Mouse (Mus musculus): ENCODE data around the gene Pcbp3. TPM values are rescaled to one million over a fixed set of nuclear protein-coding genes. Genes with fewer than 3 reads are reported as not detected.

The Pcbp3 gene
- total and polyA plus RNA-seq, 3 experiments: not detected

DNA sequence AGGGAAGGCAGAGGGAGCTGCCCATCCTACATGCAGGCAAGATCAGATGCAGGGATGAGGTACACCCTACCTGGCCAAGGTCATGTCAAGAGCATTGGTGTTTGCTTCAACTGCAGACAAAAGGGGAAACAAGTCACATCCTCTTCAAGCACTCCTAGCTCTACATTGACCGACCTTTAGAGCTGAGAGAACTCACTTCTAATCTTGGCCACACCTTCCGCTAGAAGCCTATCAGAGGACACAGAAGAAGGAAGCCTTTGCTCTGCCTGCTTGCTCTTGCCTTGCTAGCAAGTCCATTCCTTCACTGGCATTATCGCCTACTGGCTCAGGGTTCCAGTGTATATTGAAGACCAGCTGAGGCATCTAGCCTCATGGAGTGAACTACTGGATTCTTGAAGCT, 119.6 kb downstream of the Pcbp3 start:
- TF ChIP-seq GABPA (IDR thresholded peaks at IDR 0.05; ENCODE audit: insufficient replicate concordance, low read depth, low read length) (no peak), JUND (conservative IDR thresholded peaks at IDR 0.05; ENCODE audit: low read depth, low read length) (no peak), MEF2A (IDR thresholded peaks at IDR 0.05; ENCODE audit: borderline replicate concordance, low read depth, low read length) (no peak), POLR2AphosphoS2 (IDR thresholded peaks at IDR 0.05; ENCODE audit: low read depth, low read length) (no peak), ZC3H11A (IDR thresholded peaks at IDR 0.05; ENCODE audit: low read depth, low read length) (no peak), E2F4 (IDR thresholded peaks at IDR 0.05; ENCODE audit: insufficient replicate concordance, low read depth, low read length) (no peak), ZNF384 (IDR thresholded peaks at IDR 0.05; ENCODE audit: low read depth, low read length) (no peak), USF1 (IDR thresholded peaks at IDR 0.05; ENCODE audit: low read depth, low read length) (no peak), MAX (IDR thresholded peaks at IDR 0.05; ENCODE audit: low read length) (no peak), PAX5 (IDR thresholded peaks at IDR 0.05; ENCODE audit: low read length) (no peak), BHLHE40 (IDR thresholded peaks at IDR 0.05; ENCODE audit: low read depth, low read length) (no peak)
- H3K36me3 ChIP-seq (replicated peaks in 1 of 2; ENCODE audit: control insufficient read depth in 1 of 2, insufficient read depth in 1 of 2, low read length in 1 of 2): no peaks in the 10 kb centered on the region
- no peaks in the 10 kb centered on the region for H3K4me1 ChIP-seq (ENCODE audit: control insufficient read depth in 1 of 2, insufficient read depth in 2 of 2)
- H3K9ac ChIP-seq (ENCODE audit: insufficient read depth, low read depth): no peak overlapping the region
- H3K27me3 ChIP-seq (replicated peaks): peaks cover 75% of the 10 kb centered on the region
- H3K4me2 ChIP-seq (ENCODE audit: insufficient read depth, low read depth, poor library complexity, severe bottlenecking): no peak overlapping the region
- dilution Hi-C loops (cut with MboI; ENCODE audit: extremely low pct_ligation_motif_present, extremely low pct_unique_long_range_greater_than_20kb, low sequenced_read_pairs) (no loop called here), in situ Hi-C loops (cut with MboI; ENCODE audit: low pct_ligation_motif_present, low pct_unique_long_range_greater_than_20kb, low sequenced_read_pairs) (loop anchor here (25.0 kb wide), 1 partner anchor 170 kb away; no protein-coding TSS in a partner anchor)
- DNase-seq (ENCODE audit: extremely low read depth): no peak
- no peak overlapping the region for H3K4me3 ChIP-seq (replicated peaks in 1 of 3; ENCODE audit: low read depth in 2 of 3, low read length in 2 of 3, poor library complexity in 1 of 3)
- H3K27ac ChIP-seq (ENCODE audit: insufficient read depth, low read depth): no peak overlapping the region
- H3K79me2 ChIP-seq (replicated peaks; ENCODE audit: control insufficient read depth, extremely low read depth, insufficient read depth, poor library complexity, severe bottlenecking): no peaks in the 10 kb centered on the region
- peaks cover 5% of the 10 kb centered on the region for H3K9me3 ChIP-seq (replicated peaks; ENCODE audit: low read length)

DNA sequence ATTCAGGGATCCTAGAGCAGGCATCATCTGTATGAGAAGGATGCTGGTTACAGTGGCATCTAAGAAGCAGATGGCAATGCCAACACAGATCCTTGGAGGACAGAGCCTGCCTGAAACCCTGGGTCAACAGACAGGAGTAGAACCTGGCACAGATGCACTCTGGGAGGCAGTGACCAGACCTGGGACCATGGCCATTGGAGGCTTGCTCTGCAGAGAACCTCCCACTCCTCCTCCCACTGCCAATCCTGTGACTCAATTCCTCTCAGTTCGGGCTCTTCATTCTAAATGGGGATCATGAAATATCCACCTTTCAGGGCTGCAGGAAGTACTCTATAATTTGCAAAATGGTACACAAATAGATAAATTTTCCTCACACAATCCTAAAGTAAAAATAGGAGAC, 120.5 kb downstream of the Pcbp3 start:
- no peak for DNase-seq (ENCODE audit: extremely low read depth)
- H3K9ac ChIP-seq (ENCODE audit: insufficient read depth, low read depth): no peak overlapping the region
- in situ Hi-C loops (cut with MboI; ENCODE audit: low pct_ligation_motif_present, low pct_unique_long_range_greater_than_20kb, low sequenced_read_pairs): loop anchor here (25.0 kb wide), 1 partner anchor 171 kb away; no protein-coding TSS in a partner anchor
- no peaks in the 10 kb centered on the region for H3K79me2 ChIP-seq (replicated peaks; ENCODE audit: control insufficient read depth, extremely low read depth, insufficient read depth, poor library complexity, severe bottlenecking)
- no peak overlapping the region for H3K27ac ChIP-seq (ENCODE audit: insufficient read depth, low read depth)
- H3K36me3 ChIP-seq (replicated peaks in 1 of 2; ENCODE audit: control insufficient read depth in 1 of 2, insufficient read depth in 1 of 2, low read length in 1 of 2): no peaks in the 10 kb centered on the region
- no peak overlapping the region for H3K4me2 ChIP-seq (ENCODE audit: insufficient read depth, low read depth, poor library complexity, severe bottlenecking)
- H3K4me1 ChIP-seq (ENCODE audit: control insufficient read depth in 1 of 2, insufficient read depth in 2 of 2): no peaks in the 10 kb centered on the region
- dilution Hi-C loops (cut with MboI; ENCODE audit: extremely low pct_ligation_motif_present, extremely low pct_unique_long_range_greater_than_20kb, low sequenced_read_pairs): no loop called here
- H3K4me3 ChIP-seq (replicated peaks in 1 of 3; ENCODE audit: low read depth in 2 of 3, low read length in 2 of 3, poor library complexity in 1 of 3): no peak overlapping the region
- H3K9me3 ChIP-seq (replicated peaks; ENCODE audit: low read length): peaks cover 14% of the 10 kb centered on the region
- TF ChIP-seq E2F4 (IDR thresholded peaks at IDR 0.05; ENCODE audit: insufficient replicate concordance, low read depth, low read length) (no peak), CHD2 (IDR thresholded peaks at IDR 0.05; ENCODE audit: low read length) (no peak), ZNF384 (IDR thresholded peaks at IDR 0.05; ENCODE audit: low read depth, low read length) (no peak), KAT2A (IDR thresholded peaks at IDR 0.05; ENCODE audit: insufficient replicate concordance, low read length) (no peak), MYC (IDR thresholded peaks at IDR 0.05; ENCODE audit: low read depth, low read length) (no peak), EP300 (IDR thresholded peaks at IDR 0.05; ENCODE audit: low read length) (no peak), USF2 (conservative IDR thresholded peaks at IDR 0.05; ENCODE audit: low read depth, low read length) (no peak), ZC3H11A (IDR thresholded peaks at IDR 0.05; ENCODE audit: low read depth, low read length) (no peak), ZMIZ1 (IDR thresholded peaks at IDR 0.05; ENCODE audit: low read depth, low read length) (no peak), TBP (conservative IDR thresholded peaks at IDR 0.05; ENCODE audit: low read depth, low read length) (no peak), CHD1 (IDR thresholded peaks at IDR 0.05; ENCODE audit: low read depth, low read length) (no peak)
- peaks cover 72% of the 10 kb centered on the region for H3K27me3 ChIP-seq (replicated peaks)

Measured in CH12.LX (cell line).